Mouse (Mus musculus) brain, embryonic 14.5 days (tissue): ENCODE measurements at regions not wholly inside any gene's neighbourhood (a gene's known extent, or its start where the extent isn't known, plus 50 kb on each side); places are given as distances from the start of the nearest gene placed in this dataset.

Source experiments
- DNase-seq: peaks from one replicate; pipeline ENCODE4 v3.0.0-alpha.2; 2011; ENCODE audit warnings: low read depth
- CTCF ChIP-seq: fragments of 200-500 bp; IDR thresholded peaks from 2 replicates; pipeline ENCODE4 v1.5.1; 2012; ENCODE audit warnings: inconsistent platforms, mild to moderate bottlenecking, moderate library complexity, borderline replicate concordance; ENCODE audit not compliant: insufficient read depth, insufficient read length; ENCODE audit errors: extremely low read depth
- POLR2A ChIP-seq: fragments of 200-500 bp; IDR thresholded peaks from 2 replicates; pipeline ENCODE4 v1.6.1; 2012; ENCODE audit warnings: mild to moderate bottlenecking, inconsistent platforms, borderline replicate concordance; ENCODE audit not compliant: poor library complexity, insufficient read depth, insufficient read length, severe bottlenecking; ENCODE audit errors: extremely low read depth

DNA sequence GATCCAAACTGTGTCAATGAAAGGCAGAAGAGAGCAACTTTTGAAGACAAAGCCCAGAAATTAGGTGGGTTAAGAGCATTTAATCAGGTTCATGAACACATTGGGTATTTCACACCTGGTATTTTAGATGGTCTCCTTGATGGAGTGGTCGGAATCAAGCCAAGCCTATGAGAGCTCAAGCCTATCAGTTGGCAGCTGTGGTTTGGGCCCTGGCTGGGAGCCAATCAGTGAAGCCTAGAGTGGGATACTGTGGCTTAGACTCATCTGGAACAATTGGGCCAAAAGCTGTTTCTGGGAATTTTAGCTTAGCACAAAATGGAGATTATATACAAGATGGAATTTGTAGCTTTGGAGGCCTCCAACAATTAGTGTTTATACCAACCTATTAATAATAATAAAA lies 86.8 kb upstream of the Igfbp7 start:
- no peak for DNase-seq
- TF ChIP-seq POLR2A (no peak), CTCF (no peak)

- no peak for TF ChIP-seq CTCF
- no peak for TF ChIP-seq POLR2A
- DNase-seq, result peak; percentile 41
Measured at GRCm38 (mm10) chr5:77488969-77489368, 81.1 kb upstream of the Igfbp7 start.

- DNase-seq, result peak; percentile 73
- TF ChIP-seq CTCF (no peak), POLR2A (no peak)
Measured at GRCm38 (mm10) chr5:77487837-77488827, 80.3 kb upstream of the Igfbp7 start.

DNA sequence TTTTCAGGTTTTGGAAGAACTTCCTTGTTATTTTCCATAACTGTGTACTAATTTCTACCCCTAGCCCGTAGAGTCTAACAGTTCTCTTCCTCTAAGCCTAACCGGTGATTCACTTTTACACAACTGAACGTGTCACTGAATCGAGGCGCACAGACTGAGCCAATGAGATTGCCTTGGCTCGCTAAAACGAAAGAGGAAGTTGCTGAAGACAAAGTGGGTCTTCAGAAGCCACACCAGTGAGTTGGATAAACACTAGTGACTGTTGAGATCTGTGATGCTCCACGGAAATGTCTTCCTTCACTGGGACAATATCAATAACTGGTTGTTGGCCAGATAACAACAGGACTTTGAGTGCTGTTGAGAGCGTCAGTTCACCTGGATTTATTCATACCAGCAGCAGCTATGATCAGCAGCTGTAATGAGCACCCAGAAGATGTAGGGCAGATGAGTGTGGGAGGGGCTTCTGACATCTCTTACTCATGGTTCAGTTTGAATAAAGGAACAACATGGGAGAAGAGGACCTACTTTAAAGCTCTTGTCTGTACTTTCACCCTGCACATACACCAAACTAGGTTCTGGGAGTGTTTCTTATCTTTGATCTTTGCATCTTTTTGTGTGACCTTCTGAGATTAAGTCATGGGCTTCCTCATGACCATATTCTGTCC lies 75.3 kb upstream of the Igfbp7 start:
- no peak for DNase-seq
- TF ChIP-seq CTCF (no peak), POLR2A (no peak)

DNA sequence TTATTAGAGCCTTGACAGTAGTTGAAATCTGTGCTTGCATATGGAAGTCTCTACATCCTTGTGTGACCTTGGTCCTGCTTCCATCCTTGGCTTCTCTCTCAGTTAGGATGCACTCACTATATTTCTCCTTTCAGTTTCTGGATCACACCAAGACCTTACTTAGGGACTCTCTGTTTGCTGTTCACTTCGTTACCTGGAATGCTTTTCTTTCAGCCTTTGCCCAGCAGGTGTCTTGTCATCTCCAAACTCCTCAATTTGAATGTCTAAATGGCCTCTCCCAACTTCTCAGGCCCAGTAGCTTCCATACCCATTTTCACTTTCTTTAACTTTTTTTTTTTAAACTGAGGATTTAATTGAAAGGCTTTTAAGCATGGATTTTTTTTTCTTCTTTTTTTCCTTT lies 74.0 kb upstream of the Igfbp7 start:
- TF ChIP-seq POLR2A (no peak), CTCF (no peak)
- no peak for DNase-seq

DNA sequence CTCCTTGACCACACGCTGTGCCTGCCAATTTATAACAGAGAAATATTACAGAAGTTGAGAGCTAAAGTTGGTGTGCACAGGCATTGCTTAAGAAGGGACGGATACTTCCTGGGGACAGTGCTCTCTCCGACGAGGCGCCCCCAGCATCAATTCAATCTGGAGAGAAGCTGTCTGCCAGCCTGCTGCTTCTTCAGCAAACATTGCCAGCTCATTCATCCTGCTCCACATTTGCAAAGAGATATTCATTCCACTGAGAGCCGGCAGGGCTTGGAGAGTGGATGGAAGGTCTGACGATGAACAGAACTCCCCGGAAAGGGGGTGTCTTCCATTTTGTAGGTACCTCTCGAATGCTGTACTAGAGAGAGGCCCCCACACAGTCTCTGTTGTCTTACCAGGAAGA lies 70.0 kb upstream of the Igfbp7 start:
- DNase-seq, result no peak

GRCm38 (mm10) chr5:77473896-77474486 lies 66.2 kb upstream of the Igfbp7 start:
- TF ChIP-seq POLR2A (no peak), CTCF (no peak)
- DNase-seq, result peak; percentile 71

More for the DNA sequence above, 70.0 kb upstream of the Igfbp7 start:
- TF ChIP-seq POLR2A (no peak), CTCF (no peak)

GRCm38 (mm10) chr5:77469236-77469766 lies 61.5 kb upstream of the Igfbp7 start:
- DNase-seq, result no peak
- TF ChIP-seq CTCF (no peak), POLR2A (no peak)

- DNase-seq, result no peak
- TF ChIP-seq CTCF (peak; percentile 71), POLR2A (no peak)
Measured at GRCm38 (mm10) chr5:77468467-77468866, 60.6 kb upstream of the Igfbp7 start.

GRCm38 (mm10) chr5:77464851-77465548 lies 57.2 kb upstream of the Igfbp7 start:
- DNase-seq, result peak; percentile 42
- TF ChIP-seq POLR2A (no peak), CTCF (peak; percentile 66)
